ENCODE assay signal across 8 mouse cellular contexts in the genomic region with DNA sequence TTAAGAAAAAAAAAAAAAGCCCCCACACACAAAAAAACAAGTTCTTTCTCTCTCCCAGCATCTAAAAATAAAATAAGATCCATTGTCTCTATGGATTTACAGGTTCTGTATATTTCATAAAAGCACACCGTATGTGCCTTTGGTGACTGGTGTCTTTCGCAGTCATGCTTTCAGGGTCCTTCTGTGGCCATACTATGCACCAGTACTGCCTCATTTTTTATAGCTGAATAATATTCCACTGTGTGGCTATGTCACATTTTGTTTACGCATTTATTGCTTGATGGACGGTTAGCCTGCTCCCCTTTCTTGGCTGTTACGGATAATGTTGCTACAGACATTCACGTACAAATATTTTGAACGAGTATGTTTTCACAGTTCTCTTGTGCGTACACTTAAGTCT. TPM values are rescaled to one million over a fixed set of nuclear protein-coding genes. Genes with fewer than 3 reads are reported as not detected.
DNase-seq lines count a peak whose midpoint lies in the region; ATAC-seq lines count a peak whose summit lies in the region.

No protein-coding gene starts in this region.

- no peak for ATAC-seq in heart, embryonic 14.5 days (ENCODE audit: insufficient number of reproducible peaks, insufficient read depth, low FRiP score, low read depth)
- ATAC-seq in hindbrain, embryonic 14.5 days (ENCODE audit: low FRiP score), result no peak
- ATAC-seq in midbrain, embryonic 12.5 days (ENCODE audit: low FRiP score, low read depth), result no peak

- H3K27me3 ChIP-seq in heart, embryonic 14.5 days (ENCODE audit: control insufficient read depth, insufficient read depth, low read length), result no peaks in the 10 kb centered on the region
- no peaks in the 10 kb centered on the region for H3K27me3 ChIP-seq in hindbrain, embryonic 14.5 days (ENCODE audit: control insufficient read depth, insufficient read depth, low read length)
- no peaks in the 10 kb centered on the region for H3K27me3 ChIP-seq in midbrain, embryonic 12.5 days

- WGBS in heart, embryonic 14.5 days, result 46% methylated on average over 8 of the region's 8 CpGs
- 51% methylated on average over 8 of the region's 8 CpGs for WGBS in hindbrain, embryonic 14.5 days
- WGBS in midbrain, embryonic 12.5 days, result 46% methylated on average over 8 of the region's 8 CpGs

- H3K9me3 ChIP-seq in heart, embryonic 14.5 days (ENCODE audit: control insufficient read depth, low read length), result no peaks in the 10 kb centered on the region
- H3K9me3 ChIP-seq in hindbrain, embryonic 14.5 days (ENCODE audit: control insufficient read depth, low read length), result no peaks in the 10 kb centered on the region
- H3K9me3 ChIP-seq in midbrain, embryonic 12.5 days, result no peaks in the 10 kb centered on the region

- H3K4me2 ChIP-seq in heart, embryonic 14.5 days (ENCODE audit: low read length), result peak overlapping the region; percentile 85
- H3K4me2 ChIP-seq in hindbrain, embryonic 14.5 days (replicated peaks), result peak overlapping the region; percentile 86
- H3K4me2 ChIP-seq in midbrain, embryonic 12.5 days (replicated peaks), result peak overlapping the region; percentile 86

- H3K9ac ChIP-seq in heart, embryonic 14.5 days (ENCODE audit: low read length), result peak overlapping the region; percentile 75
- no peak overlapping the region for H3K9ac ChIP-seq in hindbrain, embryonic 14.5 days
- H3K9ac ChIP-seq in midbrain, embryonic 12.5 days (replicated peaks), result 0 out of 2 replicates have a peak overlapping the region, but pooled peaks have one; percentile 70

- intact Hi-C loops in gastrocnemius, postnatal 36 days (cut with DNase I), result no loop called here

- no peak for DNase-seq in heart, postnatal 4 days
- peak; percentile 22 for DNase-seq in c-Kit-positive CD71-positive TER-119-positive erythroid progenitor cells, embryonic 14.5 days (ENCODE audit: low spot score)
- DNase-seq in hindbrain, embryonic 14.5 days (ENCODE audit: low spot score), result no peak
- no peak for DNase-seq in gastrocnemius, postnatal 36 days
- DNase-seq in cerebellum, adult 8-10 months, result no peak
- DNase-seq in frontal cortex, postnatal 14 days (ENCODE audit: low spot score in 2 of 2), result no peak

- H3K4me1 ChIP-seq in heart, embryonic 14.5 days (ENCODE audit: control insufficient read depth in 2 of 2, insufficient read depth in 2 of 2, low read length in 2 of 2), result peaks cover 0 to 4% of the 10 kb centered on the region in 2 experiments; a peak in 1 of 4 replicates
- peaks cover 17% of the 10 kb centered on the region for H3K4me1 ChIP-seq in hindbrain, embryonic 14.5 days (replicated peaks; ENCODE audit: control insufficient read depth, insufficient read depth, low read length)
- peaks cover 16% of the 10 kb centered on the region for H3K4me1 ChIP-seq in midbrain, embryonic 12.5 days

- peak overlapping the region; percentile 62 to 98; a peak in 3 of 4 replicates for H3K4me3 ChIP-seq in heart, embryonic 14.5 days (ENCODE audit: control insufficient read depth in 1 of 2, insufficient read depth in 1 of 2, low read depth in 1 of 2, low read length in 2 of 2)
- peak overlapping the region; percentile 57 for H3K4me3 ChIP-seq in hindbrain, embryonic 14.5 days (replicated peaks; ENCODE audit: low read length)
- H3K4me3 ChIP-seq in midbrain, embryonic 12.5 days, result peak overlapping the region; percentile 70

- peaks cover 33% of the 10 kb centered on the region for H3K36me3 ChIP-seq in heart, embryonic 14.5 days (ENCODE audit: control insufficient read depth, insufficient read depth, low read length)
- peaks cover 14% of the 10 kb centered on the region for H3K36me3 ChIP-seq in hindbrain, embryonic 14.5 days (replicated peaks; ENCODE audit: control insufficient read depth, insufficient read depth)
- peaks cover 31% of the 10 kb centered on the region for H3K36me3 ChIP-seq in midbrain, embryonic 12.5 days

- no peak overlapping the region for H3K27ac ChIP-seq in heart, embryonic 14.5 days (replicated peaks in 1 of 2; ENCODE audit: control insufficient read depth in 1 of 2, insufficient read depth in 1 of 2, low read depth in 2 of 2, low read length in 2 of 2)
- no peak overlapping the region for H3K27ac ChIP-seq in hindbrain, embryonic 14.5 days
- no peak overlapping the region for H3K27ac ChIP-seq in midbrain, embryonic 12.5 days (replicated peaks)

RNA-seq across cellular contexts. Expression of a gene that starts 0.6 kb away (rescaled TPM):
- 131 and 147 TPM in 2 replicates for polyA plus RNA-seq in heart, embryonic 14.5 days (2014; fragmentation: Nextera tagmentation; extraction: Ambion mirVana)
- total RNA-seq in heart, postnatal 4 days (2021), result 10 to 100 TPM; 72.9 to 78.9 TPM
- polyA plus RNA-seq in hindbrain, embryonic 14.5 days (2014; fragmentation: Nextera tagmentation; extraction: Ambion mirVana), result 118 and 140 TPM in 2 replicates
- polyA plus RNA-seq in midbrain, embryonic 12.5 days (2016; fragmentation: Nextera tagmentation; extraction: Ambion mirVana), result 130 and 131 TPM in 2 replicates
- 10 to 100 TPM; 45.0 to 50.1 TPM for total RNA-seq in gastrocnemius, postnatal 36 days (2021)

RNA-seq across cellular contexts. Expression of a gene that starts 0.8 kb away (rescaled TPM):
- polyA plus RNA-seq in heart, embryonic 14.5 days (2014; fragmentation: Nextera tagmentation; extraction: Ambion mirVana), result 10.2 and 11.7 TPM in 2 replicates
- total RNA-seq in heart, postnatal 4 days (2021), result 1 to 10 TPM; 4.2 to 5.1 TPM
- polyA plus RNA-seq in hindbrain, embryonic 14.5 days (2014; fragmentation: Nextera tagmentation; extraction: Ambion mirVana), result 3.1 and 4.2 TPM in 2 replicates
- polyA plus RNA-seq in midbrain, embryonic 12.5 days (2016; fragmentation: Nextera tagmentation; extraction: Ambion mirVana), result 32.9 and 33.5 TPM in 2 replicates
- under 1 TPM in 1 of 2 experiments, not detected in 1; 0.26 TPM for total RNA-seq in gastrocnemius, postnatal 36 days (2021)

RNA-seq across cellular contexts. Expression of a gene that starts 23.4 kb away (rescaled TPM):
- 104 and 110 TPM in 2 replicates for polyA plus RNA-seq in heart, embryonic 14.5 days (2014; fragmentation: Nextera tagmentation; extraction: Ambion mirVana)
- total RNA-seq in heart, postnatal 4 days (2021), result 10 to 100 TPM; 85.0 to 91.8 TPM
- polyA plus RNA-seq in hindbrain, embryonic 14.5 days (2014; fragmentation: Nextera tagmentation; extraction: Ambion mirVana), result 132 and 139 TPM in 2 replicates
- 215 and 222 TPM in 2 replicates for polyA plus RNA-seq in midbrain, embryonic 12.5 days (2016; fragmentation: Nextera tagmentation; extraction: Ambion mirVana)
- 10 to 100 TPM; 31.3 to 31.4 TPM for total RNA-seq in gastrocnemius, postnatal 36 days (2021)

RNA-seq across cellular contexts. Expression of a gene that starts 24.3 kb away (rescaled TPM):
- 10.4 and 13.8 TPM in 2 replicates for polyA plus RNA-seq in heart, embryonic 14.5 days (2014; fragmentation: Nextera tagmentation; extraction: Ambion mirVana)
- total RNA-seq in heart, postnatal 4 days (2021), result 10 to 100 TPM; 17.9 to 20.4 TPM
- polyA plus RNA-seq in hindbrain, embryonic 14.5 days (2014; fragmentation: Nextera tagmentation; extraction: Ambion mirVana), result 13.2 and 14.8 TPM in 2 replicates
- polyA plus RNA-seq in midbrain, embryonic 12.5 days (2016; fragmentation: Nextera tagmentation; extraction: Ambion mirVana), result 17.2 and 18.8 TPM in 2 replicates
- 1 to 10 TPM; 3.2 to 4.5 TPM for total RNA-seq in gastrocnemius, postnatal 36 days (2021)

RNA-seq across cellular contexts. Expression of a gene that starts 51.3 kb away (rescaled TPM):
- polyA plus RNA-seq in heart, embryonic 14.5 days (2014; fragmentation: Nextera tagmentation; extraction: Ambion mirVana), result 3.9 and 4.0 TPM in 2 replicates
- 10 to 100 TPM; 29.8 to 30.4 TPM for total RNA-seq in heart, postnatal 4 days (2021)
- 2.1 and 2.5 TPM in 2 replicates for polyA plus RNA-seq in hindbrain, embryonic 14.5 days (2014; fragmentation: Nextera tagmentation; extraction: Ambion mirVana)
- 3.1 and 3.7 TPM in 2 replicates for polyA plus RNA-seq in midbrain, embryonic 12.5 days (2016; fragmentation: Nextera tagmentation; extraction: Ambion mirVana)
- 1 to 10 TPM; 2.1 to 3.1 TPM for total RNA-seq in gastrocnemius, postnatal 36 days (2021)
